Mouse (Mus musculus) colon, adult 2 months (tissue): ENCODE results near the gene Cmtm2b. TPM values are rescaled to one million over a fixed set of nuclear protein-coding genes. Genes with fewer than 3 reads are reported as not detected.

Source experiments
- polyA plus RNA-seq: library from polyadenylated mRNA; depleted of rRNA; stranded (reverse); fragments of >200 nt; gene quantifications from 2 replicates; pipeline ENCODE4 v1.2.3, GENCODE M21; 2012; rRNA removed

The Cmtm2b gene
- polyA plus RNA-seq = not detected in 2 replicates

DNA sequence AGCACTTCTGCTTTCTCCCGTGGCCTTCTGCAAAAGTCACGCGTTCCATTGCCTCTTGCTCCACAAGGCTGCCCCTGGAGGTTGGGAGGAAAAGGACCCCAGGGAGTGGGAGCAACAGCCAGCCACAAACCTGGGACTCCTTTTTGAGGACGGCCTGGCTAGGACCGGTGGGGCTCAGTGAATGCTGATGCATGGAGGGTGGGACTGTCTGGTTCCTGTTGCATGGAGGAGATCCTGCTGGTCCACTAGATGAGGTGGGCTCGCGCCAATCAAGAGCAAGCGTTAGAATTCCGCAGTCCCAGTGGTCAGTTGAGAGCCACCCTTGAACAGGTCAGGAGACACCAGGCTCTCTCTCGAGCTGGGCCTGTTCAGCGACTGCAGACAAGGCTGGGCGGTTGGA, at the start of gene Cmtm2b:
TSS of gene Cmtm2b (plus strand) at position 301 of the 400 bp plus-strand sequence.

DNA sequence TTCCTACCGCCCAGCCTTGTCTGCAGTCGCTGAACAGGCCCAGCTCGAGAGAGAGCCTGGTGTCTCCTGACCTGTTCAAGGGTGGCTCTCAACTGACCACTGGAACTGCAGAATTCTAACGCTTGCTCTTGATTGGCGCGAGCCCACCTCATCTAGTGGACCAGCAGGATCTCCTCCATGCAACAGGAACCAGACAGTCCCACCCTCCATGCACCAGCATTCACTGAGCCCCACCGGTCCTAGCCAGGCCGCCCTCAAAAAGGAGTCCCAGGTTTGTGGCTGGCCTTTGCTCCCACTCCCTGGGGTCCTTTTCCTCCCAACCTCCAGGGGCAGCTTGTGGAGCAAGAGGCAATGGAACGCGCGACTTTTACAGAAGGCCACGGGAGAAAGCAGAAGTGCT, 28.9 kb upstream of the Cmtm2b start, which contains the start of gene Cmtm2a:
TSS of gene Cmtm2a (minus strand) at position 101 of the 400 bp plus-strand sequence.

DNA sequence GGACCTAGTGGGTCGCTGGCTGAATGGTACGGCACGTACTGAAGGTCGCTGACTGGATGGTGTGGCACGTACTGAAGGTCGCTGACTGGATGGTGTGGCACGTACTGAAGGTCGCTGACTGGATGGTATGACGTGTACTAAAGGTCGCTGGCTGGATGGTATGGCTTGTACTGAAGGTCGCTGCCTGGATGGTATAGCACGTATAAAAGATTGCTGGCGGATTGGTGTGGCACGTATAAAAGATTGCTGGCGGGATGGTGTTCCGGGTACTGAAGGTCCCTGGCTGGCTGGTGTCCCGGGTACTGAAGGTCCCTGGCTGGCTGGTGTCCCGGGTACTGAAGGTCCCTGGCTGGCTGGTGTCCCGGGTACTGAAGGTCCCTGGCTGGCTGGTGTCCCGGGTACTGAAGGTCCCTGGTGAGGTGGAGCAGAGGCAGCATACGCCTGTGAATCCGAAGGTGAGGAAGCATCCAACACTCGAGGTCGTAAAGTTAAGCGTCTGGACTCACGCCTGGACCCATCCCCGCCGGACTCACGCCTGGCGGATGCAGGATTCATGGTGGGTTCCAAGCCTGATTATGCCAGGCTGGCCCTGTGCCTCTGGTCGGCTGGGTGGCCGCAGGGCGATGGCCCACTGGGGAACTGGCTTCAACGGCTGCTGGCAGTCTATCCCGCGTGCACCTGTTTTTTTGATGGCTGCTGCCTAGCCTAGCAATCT, 12.4 kb upstream of the Cmtm2b start, which contains the start of the genes Gm45711 and Cmtm1:
TSS of gene Gm45711 (minus strand) at position 641 of the 715 bp plus-strand sequence.
TSS of gene Cmtm1 (minus strand) at position 705 of the 715 bp plus-strand sequence.

DNA sequence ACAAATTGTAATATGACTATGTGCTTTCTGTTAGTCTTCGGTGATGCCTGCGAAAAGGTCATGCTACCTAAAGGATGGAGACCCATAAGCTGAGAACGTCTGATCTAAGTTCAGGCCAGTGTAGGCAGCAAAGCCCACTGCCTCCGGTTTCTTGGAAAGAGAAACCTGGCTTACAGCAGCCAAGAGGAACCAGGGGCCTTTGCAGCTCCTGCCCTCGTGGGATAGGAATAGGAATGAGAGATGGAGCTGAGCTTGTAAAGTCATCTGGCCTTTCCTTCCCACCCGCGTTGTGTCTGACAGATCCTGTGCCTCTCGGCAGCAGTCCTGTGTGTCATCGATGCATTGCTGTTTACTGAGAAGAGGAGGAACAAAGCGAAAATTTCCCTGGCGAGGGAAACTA, 763 bp upstream of the Cmtm2b start, which contains the start of gene Gm11020:
TSS of gene Gm11020 (plus strand) at position 301 of the 400 bp plus-strand sequence.

DNA sequence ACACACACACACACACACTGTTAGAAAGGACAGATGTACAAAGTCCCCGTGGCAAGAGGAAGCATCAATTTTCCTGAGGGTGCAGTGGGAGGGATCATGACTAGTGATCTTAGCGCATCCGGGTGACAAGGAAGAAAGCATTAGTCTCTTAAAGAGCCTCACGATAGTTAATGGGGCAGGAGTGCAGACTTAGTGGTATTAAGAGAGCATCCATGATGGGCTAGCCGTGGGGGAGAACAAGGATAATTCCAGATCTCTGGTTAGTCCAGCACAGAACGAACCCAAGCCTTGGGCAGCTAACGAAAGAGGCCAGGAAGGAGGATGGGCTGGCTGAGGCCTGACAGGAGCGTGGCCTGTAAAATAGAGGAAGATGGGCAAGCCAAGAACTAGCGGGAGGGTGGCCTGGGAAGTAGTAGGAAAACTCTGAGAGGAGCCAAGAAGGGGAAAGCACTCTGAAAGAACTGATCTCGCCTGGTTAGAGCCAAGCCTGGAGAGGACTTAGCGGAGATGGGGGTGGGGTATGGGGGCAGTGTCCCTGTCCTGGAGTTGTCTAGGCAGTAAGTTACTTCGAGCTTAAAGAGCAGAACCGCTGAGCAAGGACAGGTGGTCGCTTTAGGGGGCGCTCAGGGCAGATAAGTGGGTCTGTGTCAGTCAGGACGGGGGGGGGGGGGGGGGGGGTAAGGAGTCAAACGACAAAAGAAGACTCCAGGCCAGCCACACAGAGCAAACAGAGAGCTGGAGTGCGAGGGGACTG, 17.4 kb downstream of the Cmtm2b start, which contains the start of gene Cmtm3:
TSS of gene Cmtm3 (plus strand) at position 182 of the 754 bp plus-strand sequence.

Other genes starting within 250 kb of the Cmtm2b start
- gene Cdh5, start 220.6 kb upstream of the Cmtm2b start, polyA plus RNA-seq = 14.7 and 16.5 TPM in 2 replicates
- 18.2 and 18.4 TPM in 2 replicates for gene Bean1, start 151.8 kb upstream of the Cmtm2b start, polyA plus RNA-seq
- 14.4 and 15.2 TPM in 2 replicates for gene Tk2, start 73.7 kb upstream of the Cmtm2b start, polyA plus RNA-seq
- 2.4 and 2.8 TPM in 2 replicates for gene Cklf, start 71.4 kb upstream of the Cmtm2b start, polyA plus RNA-seq
- not detected in 2 replicates for gene Cmtm2a, start 29.0 kb upstream of the Cmtm2b start, polyA plus RNA-seq
- gene Gm45711, start 12.1 kb upstream of the Cmtm2b start, polyA plus RNA-seq = not detected in 2 replicates
- gene Cmtm1, start 12.1 kb upstream of the Cmtm2b start, polyA plus RNA-seq = not detected in 2 replicates
- not detected in 2 replicates for gene Gm11020, start 663 bp upstream of the Cmtm2b start, polyA plus RNA-seq
- 49.2 and 55.2 TPM in 2 replicates for gene Cmtm3, start 17.2 kb downstream of the Cmtm2b start, polyA plus RNA-seq
- gene Cmtm4, start 73.6 kb downstream of the Cmtm2b start, polyA plus RNA-seq = 46.0 and 55.8 TPM in 2 replicates
- 14.5 and 19.3 TPM in 2 replicates for gene Dync1li2, start 120.8 kb downstream of the Cmtm2b start, polyA plus RNA-seq
- 0.03 TPM in 1 of 2 replicates, not detected in the other for gene Terb1, start 187.7 kb downstream of the Cmtm2b start, polyA plus RNA-seq
- 4.2 and 4.4 TPM in 2 replicates for gene Nae1, start 212.4 kb downstream of the Cmtm2b start, polyA plus RNA-seq
- 1.9 and 2.7 TPM in 2 replicates for gene Car7, start 212.5 kb downstream of the Cmtm2b start, polyA plus RNA-seq